Mouse (Mus musculus): ENCODE results near the gene Crebl2. TPM values are rescaled to one million over a fixed set of nuclear protein-coding genes. Genes with fewer than 3 reads are reported as not detected.

Gene Crebl2
- total and polyA plus RNA-seq, 3 experiments, result 6.6 to 42.2 (median 24.3) TPM

- no peak for DNase-seq
Observed at GRCm38 (mm10) chr6:134872236-134872635, 42.3 kb downstream of the Crebl2 start.

- DNase-seq, result no peak
Observed at GRCm38 (mm10) chr6:134873018-134873417, 43.1 kb downstream of the Crebl2 start.

GRCm38 (mm10) chr6:134876795-134877194, 46.8 kb downstream of the Crebl2 start:
- DNase-seq, result peak; percentile 17

GRCm38 (mm10) chr6:134877276-134877675, 47.3 kb downstream of the Crebl2 start:
- DNase-seq, result no peak

GRCm38 (mm10) chr6:134877892-134878291, 47.9 kb downstream of the Crebl2 start:
- no peak for DNase-seq

- no peak for DNase-seq
Observed at GRCm38 (mm10) chr6:134879556-134879955, 49.6 kb downstream of the Crebl2 start.

- no peak for DNase-seq
Observed at GRCm38 (mm10) chr6:134880046-134880445, 50.1 kb downstream of the Crebl2 start.

GRCm38 (mm10) chr6:134883661-134884060, 53.7 kb downstream of the Crebl2 start:
- no peak for DNase-seq

- no peak for DNase-seq
Observed at GRCm38 (mm10) chr6:134885515-134885914, 55.6 kb downstream of the Crebl2 start.

- no peak for DNase-seq
Observed at GRCm38 (mm10) chr6:134886475-134886874, 56.5 kb downstream of the Crebl2 start.

- DNase-seq, result no peak
Observed at GRCm38 (mm10) chr6:134887008-134887407, 57.1 kb downstream of the Crebl2 start.

- no peak for DNase-seq
Observed at GRCm38 (mm10) chr6:134887711-134888449, 57.9 kb downstream of the Crebl2 start.

- no peak for DNase-seq
Observed at GRCm38 (mm10) chr6:134888563-134889017, 58.6 kb downstream of the Crebl2 start.

GRCm38 (mm10) chr6:134889763-134890162, 59.8 kb downstream of the Crebl2 start:
- DNase-seq, result no peak

GRCm38 (mm10) chr6:134890436-134890835, 60.5 kb downstream of the Crebl2 start:
- DNase-seq, result no peak

- DNase-seq, result no peak
Observed at GRCm38 (mm10) chr6:134896570-134897436, 66.8 kb downstream of the Crebl2 start.

GRCm38 (mm10) chr6:134897443-134898094, 67.6 kb downstream of the Crebl2 start:
- peak; percentile 97 for DNase-seq

- peak; percentile 95 for DNase-seq
Observed at GRCm38 (mm10) chr6:134898095-134898965, 68.4 kb downstream of the Crebl2 start, which contains the start of gene Gpr19. Gene Gpr19 (minus strand): TSS chr6:134898578.

- DNase-seq, result no peak
Observed at GRCm38 (mm10) chr6:134903368-134903767, 73.4 kb downstream of the Crebl2 start.

- no peak for DNase-seq
Observed at GRCm38 (mm10) chr6:134903891-134904884, 74.2 kb downstream of the Crebl2 start.
